Mouse (Mus musculus) kidney, embryonic 14.5 days (tissue): ENCODE results near the gene Gm2431. TPM values are rescaled to one million over a fixed set of nuclear protein-coding genes. Genes with fewer than 3 reads are reported as not detected.
"Not testable (repeated sequence)": the region's sequence is repeated elsewhere in the genome, so short reads cannot be mapped to it uniquely, and the experiment has no call there.

Experiments used
- ATAC-seq: fragments of 200-750 bp; cut with Nextera tagmentation; 2 replicates; pipeline ENCODE4 v1.8.0; 2017; ENCODE audit warnings: moderate number of reproducible peaks, mild to moderate bottlenecking, moderate TSS enrichment, moderate library complexity; ENCODE audit not compliant: low FRiP score, low TSS enrichment
- H3K27ac ChIP-seq: fragments of 300-500 bp; sonication (generic); 2 replicates; pipeline ENCODE4 v1.5.1; 2014; ENCODE audit warnings: low read depth, mild to moderate bottlenecking, low read length, moderate library complexity, mixed read lengths
- H3K27me3 ChIP-seq: fragments of 300-500 bp; sonication (generic); 2 replicates; pipeline ENCODE4 v1.6.1; 2014; ENCODE audit warnings: mild to moderate bottlenecking, low read length; ENCODE audit not compliant: control insufficient read depth, insufficient read depth
- H3K36me3 ChIP-seq: fragments of 300-500 bp; sonication (generic); 2 replicates; pipeline ENCODE4 v1.6.1; 2014; ENCODE audit warnings: low read length, mixed read lengths; ENCODE audit not compliant: control insufficient read depth, insufficient read depth
- H3K4me1 ChIP-seq: fragments of 300-500 bp; sonication (generic); 2 replicates; pipeline ENCODE4 v1.6.1; 2014; ENCODE audit warnings: low read length, mixed read lengths; ENCODE audit not compliant: control insufficient read depth, insufficient read depth
- H3K4me2 ChIP-seq: fragments of 300-500 bp; sonication (generic); replicated peaks from 2 replicates; pipeline ENCODE4 v1.6.1; 2014; ENCODE audit warnings: low read depth, mild to moderate bottlenecking, low read length
- H3K4me3 ChIP-seq: fragments of 300-500 bp; sonication (generic); 2 replicates; pipeline ENCODE4 v1.5.1; 2014; ENCODE audit warnings: mild to moderate bottlenecking, low read length
- H3K9ac ChIP-seq: fragments of 300-500 bp; sonication (generic); 2 replicates; pipeline ENCODE4 v1.6.1; 2014; ENCODE audit warnings: low read depth, mild to moderate bottlenecking, low read length, moderate library complexity
- H3K9me3 ChIP-seq: fragments of 300-500 bp; sonication (generic); 2 replicates; pipeline ENCODE4 v1.6.1; 2016; ENCODE audit warnings: low read length; ENCODE audit not compliant: control insufficient read depth
- WGBS: fragments of 180-500 bp; shearing (Covaris S2); extraction: QIAGEN DNeasy Blood & Tissue Kit; methylation state at CpG from one replicate; pipeline ENCODE4 v1.1.7; 2014; 5-methylcytosine and 5-hydroxymethylcytosine counted together
- polyA plus RNA-seq: library from polyadenylated mRNA; unstranded; fragments of >200 nt; fragmentation: Nextera tagmentation; extraction: Ambion mirVana; gene quantifications from 2 replicates; pipeline ENCODE4 v1.2.1, GENCODE M21; 2014

Gm2431 gene
- polyA plus RNA-seq, 1 experiment from 2014 or later, result not detected

DNA sequence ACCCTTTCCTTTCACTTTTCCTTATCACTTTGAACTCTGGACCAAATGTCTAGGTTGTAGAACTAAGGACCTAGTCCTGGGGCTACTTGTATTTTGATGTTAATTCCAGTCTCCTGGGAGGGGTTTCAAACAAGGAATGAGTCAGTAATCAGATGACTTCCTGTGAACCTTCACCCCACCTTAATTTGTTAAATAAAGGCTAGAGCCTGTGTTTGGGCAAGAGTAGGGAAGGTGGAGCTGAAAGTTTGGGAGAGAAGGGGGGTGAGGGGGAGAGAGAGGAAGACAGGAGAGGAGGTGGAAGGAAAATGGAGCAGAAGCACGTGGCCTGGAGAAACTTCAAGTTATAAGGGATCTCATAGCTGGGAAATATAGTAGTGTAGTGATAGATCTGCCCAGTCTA lies 26.6 kb downstream of the Gm2431 start:
- no peak for ATAC-seq
- Histone ChIP-seq H3K4me2 (no peak overlapping the region), H3K36me3 (no peaks in the 10 kb centered on the region), H3K4me3 (no peak overlapping the region), H3K9me3 (peaks cover 8% of the 10 kb centered on the region), H3K27ac (no peak overlapping the region), H3K27me3 (no peaks in the 10 kb centered on the region), H3K9ac (no peak overlapping the region), H3K4me1 (no peaks in the 10 kb centered on the region)
- WGBS, result 25% methylated on average over 1 of the region's 1 CpGs

DNA sequence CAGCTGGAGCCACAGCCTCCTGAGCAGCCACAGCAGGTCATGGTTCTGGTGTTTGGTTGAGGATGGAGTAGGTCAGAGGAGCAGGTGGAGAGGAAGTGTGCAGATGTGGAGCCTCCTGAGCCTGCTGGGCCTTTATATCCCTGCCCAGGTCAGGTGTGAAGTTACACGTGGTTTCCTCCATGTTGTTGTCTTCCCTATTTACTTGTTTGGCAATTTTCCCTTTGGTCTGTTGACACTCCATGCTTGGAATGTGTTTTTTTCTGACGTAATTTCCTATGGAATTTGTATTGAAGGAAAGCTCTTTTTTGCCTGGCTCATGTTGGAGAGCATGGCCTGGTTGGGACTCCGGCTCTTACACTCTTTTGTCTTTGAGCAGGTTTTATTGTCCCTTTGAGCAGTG lies 28.3 kb downstream of the Gm2431 start, which contains the start of gene Krtap5-5:
Gene Krtap5-5, minus strand, starts transcription at position 101 of the 400 bp plus-strand sequence.
- H3K4me3 ChIP-seq, H3K4me1 ChIP-seq, H3K9ac ChIP-seq, ATAC-seq, H3K4me2 ChIP-seq, H3K9me3 ChIP-seq, H3K36me3 ChIP-seq, H3K27me3 ChIP-seq: not testable (repeated sequence)
- WGBS, result 37% methylated on average over 3 of the region's 3 CpGs
- peak within 1 kb of the TSS; percentile 47; the same call in 1 of the 2 replicates for H3K27ac ChIP-seq

DNA sequence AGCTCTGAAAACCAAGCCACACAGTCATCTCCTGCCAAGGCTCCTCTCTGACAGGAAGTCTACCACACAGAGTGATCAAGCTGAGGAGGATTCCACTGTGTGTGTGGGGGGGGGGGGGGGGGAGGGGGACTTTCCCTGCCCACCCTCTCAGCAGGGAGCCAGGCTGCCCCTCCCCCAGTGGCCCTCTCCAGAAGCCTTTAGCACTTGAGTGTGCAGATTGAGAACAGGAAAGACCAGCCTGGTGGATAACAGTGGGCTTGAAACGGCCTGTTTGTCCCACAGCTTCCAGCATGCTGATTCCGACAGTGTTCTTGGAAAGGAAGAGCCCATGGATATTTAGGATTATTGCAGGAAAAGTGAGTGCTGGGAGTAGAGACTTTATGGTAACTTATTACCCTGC lies 33.6 kb downstream of the Gm2431 start:
- H3K4me1 ChIP-seq, result no peaks in the 10 kb centered on the region
- no peak overlapping the region for H3K9ac ChIP-seq
- H3K9me3 ChIP-seq, result no peaks in the 10 kb centered on the region
- no peak overlapping the region for H3K27ac ChIP-seq
- H3K4me2 ChIP-seq, result no peak overlapping the region
- ATAC-seq, result no peak
- 24% methylated on average over 2 of the region's 2 CpGs for WGBS
- no peaks in the 10 kb centered on the region for H3K27me3 ChIP-seq
- no peak overlapping the region for H3K4me3 ChIP-seq
- no peaks in the 10 kb centered on the region for H3K36me3 ChIP-seq

DNA sequence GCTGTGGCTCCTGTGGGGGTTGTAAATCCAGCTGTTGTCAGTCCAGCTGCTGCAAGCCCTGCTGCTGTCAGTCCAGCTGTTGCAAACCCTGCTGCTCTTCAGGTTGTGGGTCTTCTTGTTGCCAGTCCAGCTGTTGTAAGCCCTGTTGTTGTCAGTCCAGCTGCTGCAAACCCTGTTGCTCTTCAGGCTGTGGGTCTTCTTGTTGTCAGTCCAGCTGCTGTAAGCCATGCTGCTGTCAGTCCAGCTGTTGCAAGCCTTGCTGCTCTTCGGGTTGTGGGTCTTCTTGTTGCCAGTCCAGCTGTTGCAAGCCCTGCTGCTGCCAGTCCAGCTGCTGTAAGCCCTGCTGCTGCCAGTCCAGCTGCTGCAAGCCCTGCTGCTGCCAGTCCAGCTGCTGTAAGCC lies 46.0 kb downstream of the Gm2431 start:
- ATAC-seq, H3K4me1 ChIP-seq, H3K27ac ChIP-seq, H3K4me2 ChIP-seq, H3K9ac ChIP-seq, H3K9me3 ChIP-seq, H3K36me3 ChIP-seq, H3K27me3 ChIP-seq, H3K4me3 ChIP-seq: not testable (repeated sequence)
- 76% methylated on average over 1 of the region's 1 CpGs for WGBS

DNA sequence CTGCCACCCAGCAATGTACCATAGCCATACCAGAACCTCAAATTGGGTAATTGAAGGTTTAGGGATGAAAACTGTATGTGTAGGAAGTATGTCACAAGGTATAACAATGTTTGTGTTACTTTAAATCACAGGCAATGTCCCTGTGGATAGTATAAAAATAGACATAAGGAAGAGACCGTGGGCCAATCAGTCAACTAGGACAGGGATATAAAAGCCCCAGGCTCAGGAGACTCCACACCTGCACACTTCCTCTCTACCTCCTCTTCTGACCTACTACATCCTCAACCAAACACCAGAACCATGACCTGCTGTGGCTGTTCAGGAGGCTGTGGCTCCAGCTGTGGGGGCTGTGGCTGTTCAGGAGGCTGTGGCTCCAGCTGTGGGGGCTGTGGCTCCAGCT lies 46.6 kb downstream of the Gm2431 start, which contains the start of gene Gm7579:
Gene Gm7579, plus strand, starts transcription at position 301 of the 400 bp plus-strand sequence.
- H3K9ac ChIP-seq, result no peak within 1 kb of the TSS
- H3K27me3 ChIP-seq, result no peaks in the 10 kb centered on the region
- no peak within 1 kb of the TSS for H3K4me2 ChIP-seq
- ATAC-seq, result no peak
- no peak within 1 kb of the TSS for H3K4me3 ChIP-seq
- H3K4me1 ChIP-seq, result no peaks in the 10 kb centered on the region
- no peaks in the 10 kb centered on the region for H3K36me3 ChIP-seq
- no peaks in the 10 kb centered on the region for H3K9me3 ChIP-seq
- WGBS, result 50% methylated on average over 1 of the region's 1 CpGs
- H3K27ac ChIP-seq, result no peak within 1 kb of the TSS

Other genes with a start within 250 kb of the Gm2431 start
- 63.8 and 65.8 TPM in 2 replicates for gene Mob2, start 197.3 kb downstream of the Gm2431 start, polyA plus RNA-seq
- gene Dusp8, start 162.5 kb downstream of the Gm2431 start, polyA plus RNA-seq, result 1.2 and 1.3 TPM in 2 replicates
- gene Gm45618, start 137.6 kb downstream of the Gm2431 start, polyA plus RNA-seq, result not detected in 2 replicates
- not detected in 2 replicates for gene Gm39115, start 122.3 kb downstream of the Gm2431 start, polyA plus RNA-seq
- not detected in 2 replicates for gene Gm45337, start 113.7 kb downstream of the Gm2431 start, polyA plus RNA-seq
- gene Gm29735, start 101.2 kb downstream of the Gm2431 start, polyA plus RNA-seq, result not detected in 2 replicates
- not detected in 2 replicates for gene Gm4553, start 92.6 kb downstream of the Gm2431 start, polyA plus RNA-seq
- gene Krtap5-2, start 82.3 kb downstream of the Gm2431 start, polyA plus RNA-seq, result not detected in 2 replicates
- gene Gm10153, start 68.0 kb downstream of the Gm2431 start, polyA plus RNA-seq, result not detected in 2 replicates
- gene Krtap5-3, start 57.0 kb downstream of the Gm2431 start, polyA plus RNA-seq, result not detected in 2 replicates
- gene Gm7579, start 46.5 kb downstream of the Gm2431 start, polyA plus RNA-seq, result not detected in 2 replicates
- gene Krtap5-5, start 28.4 kb downstream of the Gm2431 start, polyA plus RNA-seq, result not detected in 2 replicates
- gene Gm40460, start 17.3 kb downstream of the Gm2431 start, polyA plus RNA-seq, result not detected in 2 replicates
- not detected in 2 replicates for gene Gm4559, start 16.0 kb upstream of the Gm2431 start, polyA plus RNA-seq
- gene Krtap5-1, start 38.8 kb upstream of the Gm2431 start, polyA plus RNA-seq, result not detected in 2 replicates
- gene Krtap5-4, start 45.2 kb upstream of the Gm2431 start, polyA plus RNA-seq, result not detected in 2 replicates
- gene Ifitm10, start 115.4 kb upstream of the Gm2431 start, polyA plus RNA-seq, result 1.4 and 1.7 TPM in 2 replicates
- not detected in 2 replicates for gene Gm49369, start 124.3 kb upstream of the Gm2431 start, polyA plus RNA-seq
- 223 and 260 TPM in 2 replicates for gene Ctsd, start 129.7 kb upstream of the Gm2431 start, polyA plus RNA-seq
- gene Syt8, start 176.5 kb upstream of the Gm2431 start, polyA plus RNA-seq, result not detected in 2 replicates
- 3.1 and 3.7 TPM in 2 replicates for gene Tnni2, start 183.5 kb upstream of the Gm2431 start, polyA plus RNA-seq
- 92.8 and 124 TPM in 2 replicates for gene Lsp1, start 202.5 kb upstream of the Gm2431 start, polyA plus RNA-seq
- gene Tnnt3, start 240.5 kb upstream of the Gm2431 start, polyA plus RNA-seq, result 3.2 and 3.5 TPM in 2 replicates